Mouse (Mus musculus): Measurements from ENCODE around the gene Neurod2. TPM values are rescaled to one million over a fixed set of nuclear protein-coding genes. Genes with fewer than 3 reads are reported as not detected.

Neurod2 gene
- polyA plus RNA-seq, 1 experiment, result not detected

DNA sequence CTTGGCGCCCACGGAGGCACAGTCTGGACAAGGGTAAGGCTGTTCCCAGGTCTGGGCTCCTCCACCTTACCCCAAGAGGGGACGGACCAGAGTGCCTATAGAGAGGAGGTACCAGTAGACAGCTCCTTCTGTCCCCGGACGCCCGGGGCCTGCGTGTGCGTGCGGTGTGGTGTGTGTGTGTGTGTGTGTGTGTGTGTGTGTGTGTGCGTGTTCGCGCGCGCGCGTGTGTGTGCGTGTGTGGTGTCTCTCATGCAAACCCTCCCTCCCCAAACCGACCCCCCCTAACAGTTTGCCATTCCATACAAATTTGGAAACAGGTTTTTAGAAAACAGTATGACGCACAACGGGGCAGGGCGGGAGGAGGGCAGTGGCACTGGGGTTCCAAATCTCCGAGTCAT, 3.6 kb downstream of the Neurod2 start:
- peaks cover 7% of the 10 kb centered on the region; the same call in 1 of the 2 replicates for H3K4me1 ChIP-seq (ENCODE audit: control insufficient read depth, insufficient read depth, low read length)
- H3K4me3 ChIP-seq (ENCODE audit: control insufficient read depth, low read depth, low read length), result no peak overlapping the region
- H3K36me3 ChIP-seq (ENCODE audit: control insufficient read depth, insufficient read depth, low read length), result no peaks in the 10 kb centered on the region
- TF ChIP-seq CTCF (IDR thresholded peaks at IDR 0.05; ENCODE audit: control insufficient read depth, insufficient read depth, insufficient replicate concordance, low read depth, low read length) (no peak), POLR2A (IDR thresholded peaks at IDR 0.05; ENCODE audit: control insufficient read depth, low read depth, low read length) (no peak)
- H3K27ac ChIP-seq (ENCODE audit: control insufficient read depth, insufficient read depth, low read depth, low read length), result no peak overlapping the region
- H3K27me3 ChIP-seq (ENCODE audit: control insufficient read depth, insufficient read depth, low read length), result peaks cover 5% of the 10 kb centered on the region

DNA sequence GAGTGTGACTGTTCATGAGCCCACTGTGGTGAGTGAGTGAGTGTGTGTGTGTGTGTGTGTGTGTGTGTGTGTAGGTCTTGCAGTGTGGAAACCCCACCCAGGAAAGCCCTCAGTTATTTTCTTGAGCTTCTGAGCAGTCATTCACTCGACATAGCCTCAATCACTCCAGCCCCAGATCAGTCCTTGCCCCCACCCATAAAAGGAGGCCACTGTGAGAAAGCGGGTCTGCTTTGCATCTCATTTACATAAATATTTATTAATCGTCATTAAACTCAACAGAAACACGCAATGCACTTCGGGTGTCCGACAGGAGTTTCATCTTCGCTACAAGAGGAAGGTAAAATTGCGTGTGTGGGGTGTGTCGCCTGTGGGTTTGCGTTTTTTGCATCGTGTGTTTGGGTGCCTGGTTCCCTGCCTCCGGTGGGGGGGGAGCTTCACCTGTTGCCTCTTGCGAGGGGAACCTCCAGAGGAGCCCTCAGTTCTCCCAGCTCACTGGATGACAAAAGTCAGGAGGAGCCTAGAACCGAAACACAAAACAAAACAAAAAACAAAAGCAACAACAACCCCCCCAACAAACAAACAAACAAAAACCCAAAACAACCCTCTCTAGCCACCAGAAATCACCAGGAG, 4.1 kb downstream of the Neurod2 start:
- Histone ChIP-seq H3K36me3 (ENCODE audit: control insufficient read depth, insufficient read depth, low read length) (no peaks in the 10 kb centered on the region), H3K4me1 (ENCODE audit: control insufficient read depth, insufficient read depth, low read length) (peaks cover 7% of the 10 kb centered on the region; the same call in 1 of the 2 replicates), H3K27ac (ENCODE audit: control insufficient read depth, insufficient read depth, low read depth, low read length) (no peak overlapping the region), H3K27me3 (ENCODE audit: control insufficient read depth, insufficient read depth, low read length) (peaks cover 6% of the 10 kb centered on the region), H3K4me3 (ENCODE audit: control insufficient read depth, low read depth, low read length) (no peak overlapping the region)
- TF ChIP-seq POLR2A (IDR thresholded peaks at IDR 0.05; ENCODE audit: control insufficient read depth, low read depth, low read length) (no peak), CTCF (IDR thresholded peaks at IDR 0.05; ENCODE audit: control insufficient read depth, insufficient read depth, insufficient replicate concordance, low read depth, low read length) (no peak)

DNA sequence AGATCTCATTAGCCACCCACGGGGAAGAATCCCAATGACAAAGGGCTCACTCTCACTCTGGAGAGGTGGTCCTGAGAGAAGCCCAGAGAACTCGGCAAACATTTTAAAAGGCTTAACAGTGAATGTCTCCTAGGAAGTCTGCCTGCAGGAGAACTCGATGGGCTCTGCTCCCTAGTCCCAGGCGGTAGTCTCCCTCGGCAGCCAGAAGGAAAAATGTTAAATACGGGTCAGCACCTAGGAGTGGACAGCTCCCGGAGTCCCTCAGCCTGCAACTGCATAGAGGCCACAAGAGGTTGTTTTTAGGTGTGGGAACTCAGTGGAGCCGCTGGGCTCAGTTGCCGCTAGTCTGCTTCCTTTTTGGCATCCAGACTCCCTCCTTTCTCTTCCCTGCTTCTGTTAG, 5.5 kb downstream of the Neurod2 start:
- Histone ChIP-seq H3K4me3 (ENCODE audit: control insufficient read depth, low read depth, low read length) (no peak overlapping the region), H3K4me1 (ENCODE audit: control insufficient read depth, insufficient read depth, low read length) (peaks cover 10% of the 10 kb centered on the region), H3K27ac (ENCODE audit: control insufficient read depth, insufficient read depth, low read depth, low read length) (no peak overlapping the region), H3K36me3 (ENCODE audit: control insufficient read depth, insufficient read depth, low read length) (no peaks in the 10 kb centered on the region), H3K27me3 (ENCODE audit: control insufficient read depth, insufficient read depth, low read length) (peaks cover 6% of the 10 kb centered on the region)
- TF ChIP-seq CTCF (IDR thresholded peaks at IDR 0.05; ENCODE audit: control insufficient read depth, insufficient read depth, insufficient replicate concordance, low read depth, low read length) (no peak), POLR2A (IDR thresholded peaks at IDR 0.05; ENCODE audit: control insufficient read depth, low read depth, low read length) (no peak)

DNA sequence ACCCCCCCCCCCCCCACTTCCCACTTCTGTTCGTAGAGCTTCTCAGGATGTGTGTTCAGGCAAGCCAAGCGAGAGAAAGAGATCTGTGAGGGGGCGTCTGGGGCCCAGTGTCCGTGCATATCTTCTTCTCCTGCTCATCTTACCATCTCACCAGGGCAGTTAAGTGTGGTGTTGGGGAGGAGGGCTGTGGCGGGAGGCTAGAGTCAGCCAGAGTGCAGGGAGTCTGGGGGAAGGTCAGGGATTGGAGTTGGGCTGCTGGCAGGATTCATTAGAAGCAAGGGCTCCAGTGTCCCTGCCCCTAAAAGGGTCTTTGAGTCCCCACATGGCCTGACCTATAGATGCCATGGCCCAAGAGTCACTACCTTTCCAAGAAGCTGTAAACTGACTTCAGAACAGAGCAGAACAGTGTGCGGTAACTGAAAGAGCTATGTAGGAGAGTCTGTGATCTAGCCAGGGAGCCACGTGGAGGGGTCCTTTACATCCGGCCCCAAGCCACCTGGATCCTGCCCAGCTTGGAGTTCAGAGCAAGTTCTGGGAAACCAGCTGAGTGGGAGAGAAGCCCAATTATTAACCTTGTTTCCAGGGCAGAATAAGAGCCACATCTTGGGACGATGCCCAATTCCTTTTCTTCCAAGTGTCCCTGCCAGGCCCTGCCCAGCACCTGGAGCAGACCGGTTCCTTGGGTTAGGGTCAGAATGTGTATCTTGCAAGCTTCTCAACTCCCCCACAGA, 6.1 kb downstream of the Neurod2 start:
- peaks cover 13% of the 10 kb centered on the region for H3K4me1 ChIP-seq (ENCODE audit: control insufficient read depth, insufficient read depth, low read length)
- TF ChIP-seq CTCF (IDR thresholded peaks at IDR 0.05; ENCODE audit: control insufficient read depth, insufficient read depth, insufficient replicate concordance, low read depth, low read length) (no peak), POLR2A (IDR thresholded peaks at IDR 0.05; ENCODE audit: control insufficient read depth, low read depth, low read length) (no peak)
- no peak overlapping the region for H3K4me3 ChIP-seq (ENCODE audit: control insufficient read depth, low read depth, low read length)
- H3K27ac ChIP-seq (ENCODE audit: control insufficient read depth, insufficient read depth, low read depth, low read length), result no peak overlapping the region
- H3K27me3 ChIP-seq (ENCODE audit: control insufficient read depth, insufficient read depth, low read length), result peaks cover 3% of the 10 kb centered on the region
- H3K36me3 ChIP-seq (ENCODE audit: control insufficient read depth, insufficient read depth, low read length), result no peaks in the 10 kb centered on the region

DNA sequence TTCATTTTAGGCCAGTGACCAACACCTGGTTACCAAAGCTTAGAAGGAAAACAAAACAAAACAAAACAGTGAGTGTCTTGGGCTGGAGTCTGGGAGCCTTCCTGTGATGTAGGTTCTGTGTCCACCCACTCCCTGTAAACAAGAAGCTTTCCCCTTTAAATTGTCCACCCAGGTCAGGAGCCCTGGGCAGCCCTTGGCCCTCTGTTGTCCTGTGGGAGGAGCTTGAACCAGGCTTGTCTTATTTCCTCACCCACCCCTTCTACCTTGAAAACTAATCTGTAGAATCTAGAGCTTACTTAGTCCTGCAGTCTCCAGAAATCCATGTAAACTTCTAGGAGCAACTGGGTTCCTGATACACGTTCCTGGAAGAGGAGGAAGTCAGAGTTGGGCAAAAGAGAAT, 7.3 kb downstream of the Neurod2 start:
- TF ChIP-seq POLR2A (IDR thresholded peaks at IDR 0.05; ENCODE audit: control insufficient read depth, low read depth, low read length) (no peak), CTCF (IDR thresholded peaks at IDR 0.05; ENCODE audit: control insufficient read depth, insufficient read depth, insufficient replicate concordance, low read depth, low read length) (no peak)
- H3K4me3 ChIP-seq (ENCODE audit: control insufficient read depth, low read depth, low read length), result no peak overlapping the region
- no peaks in the 10 kb centered on the region for H3K36me3 ChIP-seq (ENCODE audit: control insufficient read depth, insufficient read depth, low read length)
- H3K27ac ChIP-seq (ENCODE audit: control insufficient read depth, insufficient read depth, low read depth, low read length), result no peak overlapping the region
- peaks cover 9% of the 10 kb centered on the region for H3K4me1 ChIP-seq (ENCODE audit: control insufficient read depth, insufficient read depth, low read length)
- H3K27me3 ChIP-seq (ENCODE audit: control insufficient read depth, insufficient read depth, low read length), result peaks cover 3% of the 10 kb centered on the region

DNA sequence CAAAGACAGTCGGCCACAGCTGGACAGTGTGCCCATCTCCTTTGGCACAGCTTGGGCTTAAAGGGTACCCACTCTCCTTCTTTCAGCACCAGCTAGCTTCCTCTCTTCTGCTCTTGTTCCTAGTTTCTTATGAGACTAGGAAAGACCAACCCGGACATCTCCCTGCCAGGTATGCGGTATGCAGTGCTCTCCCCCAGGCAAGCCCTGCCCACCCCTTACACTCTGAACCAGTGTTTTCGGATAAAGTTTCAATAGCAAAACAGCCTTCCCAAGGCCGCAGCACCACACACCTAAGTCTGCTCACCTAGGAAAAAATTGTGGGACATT, 7.8 kb downstream of the Neurod2 start:
- H3K27me3 ChIP-seq (ENCODE audit: control insufficient read depth, insufficient read depth, low read length), result peaks cover 3% of the 10 kb centered on the region
- no peak overlapping the region for H3K27ac ChIP-seq (ENCODE audit: control insufficient read depth, insufficient read depth, low read depth, low read length)
- H3K4me1 ChIP-seq (ENCODE audit: control insufficient read depth, insufficient read depth, low read length), result peaks cover 8% of the 10 kb centered on the region
- no peak overlapping the region for H3K4me3 ChIP-seq (ENCODE audit: control insufficient read depth, low read depth, low read length)
- H3K36me3 ChIP-seq (ENCODE audit: control insufficient read depth, insufficient read depth, low read length), result no peaks in the 10 kb centered on the region
- TF ChIP-seq CTCF (IDR thresholded peaks at IDR 0.05; ENCODE audit: control insufficient read depth, insufficient read depth, insufficient replicate concordance, low read depth, low read length) (no peak), POLR2A (IDR thresholded peaks at IDR 0.05; ENCODE audit: control insufficient read depth, low read depth, low read length) (no peak)

DNA sequence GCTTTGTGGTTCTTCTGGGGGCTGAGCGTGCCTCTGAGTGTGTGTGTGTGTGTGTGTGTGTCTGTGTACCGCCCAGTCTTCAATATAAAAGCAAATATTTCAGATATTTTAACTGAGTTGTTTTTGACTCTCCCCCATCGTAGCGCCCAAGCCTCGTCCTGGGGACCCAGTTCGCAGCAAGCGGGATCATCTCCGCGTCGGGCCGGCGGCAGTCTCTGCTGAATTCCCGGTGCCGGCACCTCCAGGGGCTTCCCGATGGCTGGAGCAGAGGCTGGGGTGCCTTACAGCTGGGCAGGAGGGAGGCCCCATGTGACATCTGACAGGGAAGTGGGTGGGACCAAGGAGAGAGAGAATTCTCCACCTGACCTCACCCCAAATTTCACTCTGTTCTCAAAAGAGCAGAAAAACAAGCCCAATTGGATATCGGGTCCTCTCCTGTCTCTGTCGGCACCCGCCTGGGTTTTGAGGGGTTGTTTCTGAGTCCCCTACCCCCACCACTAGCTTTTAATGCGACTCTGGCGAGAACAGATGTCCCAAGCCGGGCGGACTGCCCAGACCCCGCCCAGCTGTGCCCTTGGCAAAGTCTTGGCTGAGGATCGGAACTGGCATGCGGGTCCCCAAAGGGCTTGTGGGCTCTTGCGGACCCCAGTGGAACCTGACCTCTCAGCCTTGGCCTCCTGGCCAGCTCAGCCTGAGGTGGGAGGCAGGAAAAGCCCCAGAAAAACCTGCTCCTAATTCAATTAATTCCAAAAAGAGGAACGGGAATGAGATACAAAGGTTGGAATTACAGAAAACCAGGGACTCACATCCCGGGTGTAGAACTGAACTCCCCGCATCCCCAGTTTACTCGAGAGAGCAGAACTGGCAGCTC, 8.4 kb downstream of the Neurod2 start:
- peaks cover 3% of the 10 kb centered on the region for H3K27me3 ChIP-seq (ENCODE audit: control insufficient read depth, insufficient read depth, low read length)
- TF ChIP-seq POLR2A (IDR thresholded peaks at IDR 0.05; ENCODE audit: control insufficient read depth, low read depth, low read length), result no peak
- H3K4me3 ChIP-seq (ENCODE audit: control insufficient read depth, low read depth, low read length), result no peak overlapping the region

More for the DNA sequence above, 8.4 kb downstream of the Neurod2 start:
- peaks cover 8% of the 10 kb centered on the region for H3K4me1 ChIP-seq (ENCODE audit: control insufficient read depth, insufficient read depth, low read length)
- H3K36me3 ChIP-seq (ENCODE audit: control insufficient read depth, insufficient read depth, low read length), result no peaks in the 10 kb centered on the region
- no peak overlapping the region for H3K27ac ChIP-seq (ENCODE audit: control insufficient read depth, insufficient read depth, low read depth, low read length)
